Comparison of ENCODE assay signal across 14 mouse cellular contexts in genomic region chr19:58117595-58117994, GRCm38 (mm10).
DNase-seq lines count a peak whose midpoint lies in the region; ATAC-seq and TF ChIP-seq lines count a peak whose summit lies in the region.
"Had no signal": no experiment of that assay in that cellular context is flagged by ENCODE, and none has a peak within 500 bp of the region (broad histone marks: within the 10 kb centered on the region; RNA-seq: fewer than 3 reads in every experiment).

No protein-coding gene starts in this region.

- no peaks in the 10 kb centered on the region for H3K27me3 ChIP-seq in forebrain, embryonic 14.5 days (replicated peaks; ENCODE audit: control insufficient read depth, insufficient read depth, low read length)
- H3K27me3 ChIP-seq in forebrain, embryonic 11.5 days (ENCODE audit: control insufficient read depth, insufficient read depth, low read length): no peaks in the 10 kb centered on the region
- H3K27me3 ChIP-seq: CH12.LX; embryonic facial prominence, embryonic 13.5 days; heart, embryonic 12.5 days; intestine, embryonic 15.5 days had no signal

- no peak for TF ChIP-seq POLR2A in brain, embryonic 14.5 days (IDR thresholded peaks at IDR 0.05; ENCODE audit: borderline replicate concordance, extremely low read depth, insufficient read depth, insufficient read length, poor library complexity, severe bottlenecking)

- no peak overlapping the region for H3K4me3 ChIP-seq in forebrain, embryonic 14.5 days (ENCODE audit: low read depth, low read length)
- no peak overlapping the region for H3K4me3 ChIP-seq in forebrain, embryonic 11.5 days (ENCODE audit: low read depth, low read length)
- peak overlapping the region; percentile 43 for H3K4me3 ChIP-seq in layer of hippocampus, adult 2 months
- H3K4me3 ChIP-seq: embryonic facial prominence, embryonic 13.5 days; heart, embryonic 12.5 days; intestine, embryonic 15.5 days had no signal

- H3K36me3 ChIP-seq in forebrain, embryonic 14.5 days (ENCODE audit: control insufficient read depth, insufficient read depth, low read length): no peaks in the 10 kb centered on the region
- H3K36me3 ChIP-seq in forebrain, embryonic 11.5 days (ENCODE audit: control insufficient read depth, insufficient read depth, low read length): no peaks in the 10 kb centered on the region
- H3K36me3 ChIP-seq: embryonic facial prominence, embryonic 13.5 days; heart, embryonic 12.5 days; intestine, embryonic 15.5 days had no signal

- 66% methylated on average over 6 of the region's 6 CpGs for WGBS in forebrain, embryonic 14.5 days
- WGBS in forebrain, embryonic 11.5 days: 89% methylated on average over 6 of the region's 6 CpGs

- H3K9ac ChIP-seq in forebrain, embryonic 14.5 days (ENCODE audit: low read length): no peak overlapping the region
- no peak overlapping the region for H3K9ac ChIP-seq in forebrain, embryonic 11.5 days (ENCODE audit: low read length)
- H3K9ac ChIP-seq: embryonic facial prominence, embryonic 13.5 days; heart, embryonic 12.5 days; hindbrain, embryonic 14.5 days; intestine, embryonic 15.5 days had no signal

- H3K27ac ChIP-seq in forebrain, embryonic 14.5 days (ENCODE audit: low read depth, low read length): no peak overlapping the region
- H3K27ac ChIP-seq in forebrain, embryonic 11.5 days (ENCODE audit: low read depth, low read length): no peak overlapping the region
- peak overlapping the region; percentile 36; the same call in 1 of the 2 replicates for H3K27ac ChIP-seq in layer of hippocampus, adult 2 months
- H3K27ac ChIP-seq: embryonic facial prominence, embryonic 13.5 days; intestine, embryonic 15.5 days had no signal

- ATAC-seq in forebrain, embryonic 14.5 days: no peak
- no peak for ATAC-seq in forebrain, embryonic 11.5 days (replicated peaks; ENCODE audit: low FRiP score)
- ATAC-seq: intestine, embryonic 15.5 days had no signal

- peak; percentile 37 for DNase-seq in forebrain, embryonic 14.5 days (ENCODE audit: low spot score)
- no peak for DNase-seq in forebrain, embryonic 11.5 days (ENCODE audit: low spot score)
- DNase-seq in layer of hippocampus, adult 2 months (ENCODE audit: low spot score in 2 of 2): no peak
- DNase-seq in layer of hippocampus, adult 8-10 months (ENCODE audit: low spot score in 2 of 2): no peak
- DNase-seq in MN1 (ENCODE audit: low spot score): peak; percentile 72
- peak; percentile 45 for DNase-seq in brain, embryonic 14.5 days (ENCODE audit: low read depth)
- no peak for DNase-seq in spleen, postnatal 14 days (ENCODE audit: low spot score in 2 of 2)
- DNase-seq: cerebellum, adult 11 months; kidney, adult 18-20 months had no signal

- no peaks in the 10 kb centered on the region for H3K9me3 ChIP-seq in forebrain, embryonic 14.5 days (replicated peaks; ENCODE audit: control insufficient read depth, low read length)
- H3K9me3 ChIP-seq in forebrain, embryonic 11.5 days (ENCODE audit: control insufficient read depth, low read length): no peaks in the 10 kb centered on the region
- H3K9me3 ChIP-seq: embryonic facial prominence, embryonic 13.5 days; heart, embryonic 12.5 days; intestine, embryonic 15.5 days had no signal

- no peak for TF ChIP-seq CTCF in layer of hippocampus, adult 2 months (conservative IDR thresholded peaks at IDR 0.05)
- TF ChIP-seq CTCF in brain, embryonic 14.5 days (IDR thresholded peaks at IDR 0.05; ENCODE audit: borderline replicate concordance, extremely low read depth, insufficient read depth, insufficient read length): no peak

- peaks cover 11% of the 10 kb centered on the region for H3K4me1 ChIP-seq in forebrain, embryonic 14.5 days (ENCODE audit: control insufficient read depth, insufficient read depth, low read length)
- H3K4me1 ChIP-seq in forebrain, embryonic 11.5 days (replicated peaks; ENCODE audit: control insufficient read depth, insufficient read depth, low read length): no peaks in the 10 kb centered on the region

- peak overlapping the region; percentile 23; the same call in 1 of the 2 replicates for H3K4me2 ChIP-seq in forebrain, embryonic 14.5 days (ENCODE audit: low read length)
- no peak overlapping the region for H3K4me2 ChIP-seq in forebrain, embryonic 11.5 days (ENCODE audit: low read depth, low read length, severe bottlenecking)
- H3K4me2 ChIP-seq: embryonic facial prominence, embryonic 13.5 days; heart, embryonic 12.5 days; hindbrain, embryonic 14.5 days; intestine, embryonic 15.5 days had no signal

Comparison
In these comparisons a context has a peak if more than half of its experiments do, and no peak if none do; other contexts are left out.
1. DNase-seq: peak in forebrain, embryonic 14.5 days (single experiment), MN1 (single experiment) and brain, embryonic 14.5 days (single experiment); none in forebrain, embryonic 11.5 days (single experiment), layer of hippocampus, adult 2 months (0 of 2), layer of hippocampus, adult 8-10 months (0 of 2) and spleen, postnatal 14 days (0 of 2).